ENCODE assay signal across 14 mouse cellular contexts in the genomic region with DNA sequence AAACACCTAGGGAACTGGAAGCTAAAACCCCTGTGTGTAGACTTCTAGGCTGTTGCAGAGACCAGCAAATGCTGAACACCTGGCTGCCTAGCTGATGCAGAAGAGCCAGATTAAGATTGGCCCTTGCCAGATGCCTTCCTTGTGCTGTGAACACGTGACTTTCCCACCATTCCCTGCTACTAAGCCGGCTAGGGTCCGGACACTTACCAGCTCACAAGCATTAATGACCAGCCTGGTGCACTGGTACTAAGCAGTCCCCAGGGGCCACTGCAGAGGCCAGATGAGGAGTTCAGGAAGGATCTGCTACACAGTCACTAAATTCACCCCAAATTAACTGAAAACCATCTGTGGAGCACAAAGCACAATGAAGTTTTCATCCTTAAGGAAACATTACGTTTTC.
A peak's percentile ranks its signal among the peaks of the same experiment; 100 is the strongest.
DNase-seq lines count a peak whose midpoint lies in the region; ATAC-seq and TF ChIP-seq lines count a peak whose summit lies in the region.
"Had no signal": no experiment of that assay in that cellular context is flagged by ENCODE, and none has a peak within 500 bp of the region (broad histone marks: within the 10 kb centered on the region; RNA-seq: fewer than 3 reads in every experiment).

No protein-coding gene starts in this region.

- no peaks in the 10 kb centered on the region for H3K36me3 ChIP-seq in intestine, embryonic 14.5 days (ENCODE audit: control insufficient read depth, insufficient read depth, low read length)
- no peaks in the 10 kb centered on the region for H3K36me3 ChIP-seq in intestine, embryonic 16.5 days (ENCODE audit: control insufficient read depth, insufficient read depth, low read length)
- no peaks in the 10 kb centered on the region for H3K36me3 ChIP-seq in embryonic facial prominence, embryonic 10.5 days (replicated peaks)
- no peaks in the 10 kb centered on the region for H3K36me3 ChIP-seq in limb, embryonic 13.5 days
- no peaks in the 10 kb centered on the region for H3K36me3 ChIP-seq in neural tube, embryonic 15.5 days
- no peaks in the 10 kb centered on the region for H3K36me3 ChIP-seq in lung, postnatal 0 days (ENCODE audit: insufficient read depth, low read length)
- H3K36me3 ChIP-seq: heart, embryonic 15.5 days; stomach, embryonic 15.5 days had no signal

- H3K9ac ChIP-seq in intestine, embryonic 14.5 days (ENCODE audit: low read length) = no peak overlapping the region
- no peak overlapping the region for H3K9ac ChIP-seq in intestine, embryonic 16.5 days (ENCODE audit: low read depth, low read length)
- H3K9ac ChIP-seq in limb, embryonic 13.5 days = no peak overlapping the region
- H3K9ac ChIP-seq in neural tube, embryonic 15.5 days (replicated peaks) = no peak overlapping the region
- H3K9ac ChIP-seq in lung, postnatal 0 days (replicated peaks; ENCODE audit: low read depth) = no peak overlapping the region
- H3K9ac ChIP-seq: heart, embryonic 15.5 days; stomach, embryonic 15.5 days had no signal

- WGBS in intestine, embryonic 14.5 days = 29% methylated on average over 4 of the region's 4 CpGs
- WGBS in intestine, embryonic 16.5 days = 27% methylated on average over 4 of the region's 4 CpGs
- WGBS in embryonic facial prominence, embryonic 10.5 days = 35% methylated on average over 4 of the region's 4 CpGs
- WGBS in limb, embryonic 13.5 days = 34% methylated on average over 4 of the region's 4 CpGs
- 39% methylated on average over 4 of the region's 4 CpGs for WGBS in neural tube, embryonic 15.5 days
- 28% methylated on average over 4 of the region's 4 CpGs for WGBS in lung, postnatal 0 days

- no peak for DNase-seq in intestine, embryonic 14.5 days (ENCODE audit: low spot score)
- peak; percentile 53 for DNase-seq in embryonic facial prominence, embryonic 10.5 days (ENCODE audit: low spot score)
- no peak for DNase-seq in lung, postnatal 0 days (ENCODE audit: low spot score)
- DNase-seq in lung, adult 18-20 months = no peak
- DNase-seq: kidney, adult 2 months; liver; lung, postnatal 10 days had no signal

- H3K27me3 ChIP-seq in intestine, embryonic 14.5 days (replicated peaks; ENCODE audit: control insufficient read depth, insufficient read depth, low read length) = no peaks in the 10 kb centered on the region
- H3K27me3 ChIP-seq in intestine, embryonic 16.5 days (replicated peaks; ENCODE audit: control insufficient read depth, insufficient read depth, low read length) = no peaks in the 10 kb centered on the region
- H3K27me3 ChIP-seq in embryonic facial prominence, embryonic 10.5 days (replicated peaks; ENCODE audit: low read depth, poor library complexity, severe bottlenecking) = no peaks in the 10 kb centered on the region
- H3K27me3 ChIP-seq in limb, embryonic 13.5 days = no peaks in the 10 kb centered on the region
- H3K27me3 ChIP-seq in neural tube, embryonic 15.5 days (replicated peaks) = no peaks in the 10 kb centered on the region
- no peaks in the 10 kb centered on the region for H3K27me3 ChIP-seq in lung, postnatal 0 days (replicated peaks; ENCODE audit: insufficient read depth, low read length)
- H3K27me3 ChIP-seq: stomach, embryonic 15.5 days had no signal

- no peak for TF ChIP-seq EP300 in lung, postnatal 0 days (IDR thresholded peaks at IDR 0.05)

- ATAC-seq in intestine, embryonic 14.5 days (replicated peaks; ENCODE audit: low FRiP score, low TSS enrichment, low read depth) = 0 out of 2 replicates have a peak, but pooled peaks have one; percentile 43
- no peak for ATAC-seq in intestine, embryonic 16.5 days
- ATAC-seq in limb, embryonic 13.5 days (ENCODE audit: low FRiP score, low read depth) = no peak; the same call in 1 of the 2 replicates
- ATAC-seq in neural tube, embryonic 15.5 days (ENCODE audit: low FRiP score) = no peak
- no peak for ATAC-seq in frontal cortex, adult (ENCODE audit: low TSS enrichment)
- no peak for ATAC-seq in lung, postnatal 0 days

- no peaks in the 10 kb centered on the region for H3K9me3 ChIP-seq in intestine, embryonic 14.5 days (ENCODE audit: control insufficient read depth, low read length)
- no peaks in the 10 kb centered on the region for H3K9me3 ChIP-seq in intestine, embryonic 16.5 days (ENCODE audit: control insufficient read depth, low read length)
- no peaks in the 10 kb centered on the region for H3K9me3 ChIP-seq in embryonic facial prominence, embryonic 10.5 days
- 0 out of 2 replicates have a peak, but pooled peaks cover 2% of the 10 kb centered on the region for H3K9me3 ChIP-seq in limb, embryonic 13.5 days
- no peaks in the 10 kb centered on the region for H3K9me3 ChIP-seq in neural tube, embryonic 15.5 days (replicated peaks)
- H3K9me3 ChIP-seq in lung, postnatal 0 days (ENCODE audit: low read length) = no peaks in the 10 kb centered on the region
- H3K9me3 ChIP-seq: heart, embryonic 15.5 days; stomach, embryonic 15.5 days had no signal

- no peak overlapping the region; the same call in 1 of the 2 replicates for H3K4me2 ChIP-seq in intestine, embryonic 14.5 days (ENCODE audit: low read length)
- no peak overlapping the region for H3K4me2 ChIP-seq in intestine, embryonic 16.5 days (ENCODE audit: low read depth, low read length)
- peak overlapping the region; percentile 47 for H3K4me2 ChIP-seq in limb, embryonic 13.5 days (replicated peaks)
- H3K4me2 ChIP-seq in neural tube, embryonic 15.5 days = peak overlapping the region; percentile 39
- no peak overlapping the region for H3K4me2 ChIP-seq in lung, postnatal 0 days (replicated peaks; ENCODE audit: low read depth, low read length)
- H3K4me2 ChIP-seq: heart, embryonic 15.5 days; stomach, embryonic 15.5 days had no signal

- H3K4me3 ChIP-seq in intestine, embryonic 14.5 days (ENCODE audit: low read depth, low read length) = no peak overlapping the region
- H3K4me3 ChIP-seq in intestine, embryonic 16.5 days (ENCODE audit: low read length) = no peak overlapping the region
- H3K4me3 ChIP-seq in embryonic facial prominence, embryonic 10.5 days = peak overlapping the region; percentile 36; the same call in 1 of the 2 replicates
- H3K4me3 ChIP-seq in limb, embryonic 13.5 days = no peak overlapping the region
- H3K4me3 ChIP-seq in neural tube, embryonic 15.5 days (replicated peaks) = no peak overlapping the region; the same call in 1 of the 2 replicates
- H3K4me3 ChIP-seq in lung, postnatal 0 days (ENCODE audit: low read depth, low read length) = no peak overlapping the region
- H3K4me3 ChIP-seq: heart, embryonic 15.5 days; myocyte; stomach, embryonic 15.5 days had no signal

- TF ChIP-seq CTCF in lung, postnatal 0 days (IDR thresholded peaks at IDR 0.05) = no peak

- H3K27ac ChIP-seq in intestine, embryonic 14.5 days (ENCODE audit: low read depth) = no peak overlapping the region
- H3K27ac ChIP-seq in intestine, embryonic 16.5 days (ENCODE audit: low read length) = no peak overlapping the region
- H3K27ac ChIP-seq in embryonic facial prominence, embryonic 10.5 days (replicated peaks) = no peak overlapping the region
- no peak overlapping the region for H3K27ac ChIP-seq in limb, embryonic 13.5 days
- no peak overlapping the region for H3K27ac ChIP-seq in neural tube, embryonic 15.5 days (replicated peaks)
- H3K27ac ChIP-seq in lung, postnatal 0 days (ENCODE audit: low read length) = no peak overlapping the region
- H3K27ac ChIP-seq: heart, embryonic 15.5 days; stomach, embryonic 15.5 days had no signal

- H3K4me1 ChIP-seq in intestine, embryonic 14.5 days (replicated peaks; ENCODE audit: control insufficient read depth, insufficient read depth, low read length) = no peaks in the 10 kb centered on the region
- no peaks in the 10 kb centered on the region for H3K4me1 ChIP-seq in intestine, embryonic 16.5 days (ENCODE audit: control insufficient read depth, insufficient read depth, low read length)
- H3K4me1 ChIP-seq in embryonic facial prominence, embryonic 10.5 days = no peaks in the 10 kb centered on the region
- no peaks in the 10 kb centered on the region for H3K4me1 ChIP-seq in limb, embryonic 13.5 days
- H3K4me1 ChIP-seq in neural tube, embryonic 15.5 days = no peaks in the 10 kb centered on the region
- no peaks in the 10 kb centered on the region for H3K4me1 ChIP-seq in lung, postnatal 0 days (ENCODE audit: insufficient read depth, low read depth, low read length)
- H3K4me1 ChIP-seq: heart, embryonic 15.5 days; stomach, embryonic 15.5 days had no signal

Comparison
In these comparisons a context has a peak if more than half of its experiments do, and no peak if none do; other contexts are left out.
1. H3K4me2 ChIP-seq: peak in limb, embryonic 13.5 days (single experiment) and neural tube, embryonic 15.5 days (single experiment); none in intestine, embryonic 14.5 days (single experiment), intestine, embryonic 16.5 days (single experiment) and lung, postnatal 0 days (single experiment).